Mouse (Mus musculus) brain, adult 2 months (tissue): Measurements from ENCODE around the gene Pkp4.

Experiments used
- DNase-seq: peaks from one replicate; pipeline ENCODE4 v3.0.0; 2011; ENCODE audit warnings: low read depth, low spot score

Pkp4 gene

GRCm38 (mm10) chr2:59271835-59272234 is 111.2 kb downstream of the Pkp4 start:
- peak; percentile 62 for DNase-seq

GRCm38 (mm10) chr2:59272713-59273112 is 112.1 kb downstream of the Pkp4 start:
- DNase-seq, result peak; percentile 53

GRCm38 (mm10) chr2:59280914-59281562 is 120.4 kb downstream of the Pkp4 start:
- DNase-seq, result no peak

DNA sequence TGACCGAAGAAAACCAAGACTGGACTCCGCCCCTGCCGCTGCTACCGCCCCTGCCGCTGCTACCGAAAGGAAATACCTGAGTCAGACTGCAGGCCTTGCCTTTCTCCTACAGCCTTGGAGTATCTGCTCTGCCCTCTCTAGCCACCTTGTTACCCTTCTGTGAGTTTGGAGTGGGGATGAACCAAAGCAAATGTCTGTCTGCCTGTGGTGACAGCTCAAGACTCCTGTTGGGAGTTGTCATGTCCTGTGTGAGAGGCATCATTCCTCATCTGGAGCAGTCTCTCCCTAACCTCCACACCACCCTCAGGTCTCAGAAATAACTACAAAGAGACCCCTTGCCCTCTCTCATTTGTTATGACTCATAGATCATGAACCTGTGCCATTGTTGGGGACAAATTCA is 122.3 kb downstream of the Pkp4 start:
- DNase-seq, result no peak

DNA sequence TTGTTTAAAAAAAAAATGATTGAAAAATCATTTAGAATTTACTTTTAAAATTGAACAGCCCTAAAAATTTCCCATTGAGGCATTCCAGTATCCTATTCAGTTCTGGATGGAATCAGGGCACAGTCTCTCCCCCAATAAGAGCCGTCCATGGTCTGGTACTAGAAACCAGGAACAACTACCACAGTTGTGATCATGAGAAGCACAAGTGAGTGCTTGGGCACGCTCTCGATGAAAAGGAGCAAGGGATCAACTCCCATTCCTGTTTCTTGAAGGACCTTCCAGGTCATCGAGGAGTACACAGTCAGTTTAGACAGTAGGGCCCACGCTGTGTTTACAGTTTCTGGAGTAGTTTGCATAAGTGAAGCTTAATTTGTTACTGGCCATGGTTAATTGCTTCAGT is 123.6 kb downstream of the Pkp4 start:
- DNase-seq, result no peak

DNA sequence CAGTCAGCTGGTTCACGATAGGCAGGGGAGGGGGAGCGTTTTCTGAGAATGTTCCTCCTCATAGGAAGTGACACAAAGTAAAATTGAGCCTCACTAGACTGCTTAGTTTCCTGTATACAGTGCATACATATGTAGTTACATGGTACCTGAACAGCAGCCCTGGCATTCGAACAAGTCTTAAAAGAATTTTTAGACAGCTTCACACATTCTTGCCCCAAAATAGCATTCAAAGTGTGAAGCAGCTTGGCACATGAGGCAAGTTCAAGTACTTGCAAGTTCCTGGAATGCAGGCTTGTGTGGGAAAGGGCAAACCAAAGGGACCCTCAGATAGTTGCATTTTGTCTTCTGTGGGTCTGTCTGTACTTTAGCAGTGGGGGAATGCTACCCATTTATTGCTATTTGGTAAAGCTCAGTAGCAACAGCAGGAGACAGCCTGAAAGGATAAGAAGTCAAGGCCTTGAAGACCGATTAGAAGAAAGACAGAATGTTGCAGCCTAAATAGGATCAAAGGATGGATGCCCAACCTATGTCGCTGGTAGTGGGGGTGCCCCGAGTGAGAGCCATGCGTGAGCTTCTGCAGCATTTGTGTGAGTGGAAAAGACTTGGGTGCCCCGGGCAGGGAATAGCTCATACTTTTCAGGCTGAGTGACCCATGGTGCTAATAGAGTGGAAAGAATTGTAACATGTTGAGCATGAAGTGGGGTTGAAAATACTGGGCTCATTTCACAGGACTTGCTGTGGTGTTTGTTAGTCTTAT is 124.3 kb downstream of the Pkp4 start:
- DNase-seq, result no peak

DNA sequence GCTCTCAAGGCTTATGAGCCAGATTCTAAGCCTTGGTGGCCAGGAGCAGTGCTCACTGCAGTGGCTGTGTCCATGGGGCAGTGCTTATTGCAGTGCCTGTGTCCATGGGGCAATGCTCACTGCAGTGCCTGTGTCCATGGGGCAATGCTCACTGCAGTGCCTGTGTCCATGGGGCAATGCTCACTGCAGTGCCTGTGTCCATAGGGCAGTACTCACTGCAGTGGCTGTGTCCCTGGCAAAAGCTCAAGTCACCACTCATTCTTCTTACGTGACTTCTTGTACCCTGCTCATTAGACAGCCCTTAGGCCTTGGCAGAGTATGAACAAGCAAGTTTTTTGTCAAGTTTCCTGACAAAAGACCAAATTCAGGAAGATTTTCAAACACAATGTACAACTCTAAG is 124.9 kb downstream of the Pkp4 start:
- no peak for DNase-seq

GRCm38 (mm10) chr2:59286247-59286646 is 125.6 kb downstream of the Pkp4 start:
- peak; percentile 94 for DNase-seq

DNA sequence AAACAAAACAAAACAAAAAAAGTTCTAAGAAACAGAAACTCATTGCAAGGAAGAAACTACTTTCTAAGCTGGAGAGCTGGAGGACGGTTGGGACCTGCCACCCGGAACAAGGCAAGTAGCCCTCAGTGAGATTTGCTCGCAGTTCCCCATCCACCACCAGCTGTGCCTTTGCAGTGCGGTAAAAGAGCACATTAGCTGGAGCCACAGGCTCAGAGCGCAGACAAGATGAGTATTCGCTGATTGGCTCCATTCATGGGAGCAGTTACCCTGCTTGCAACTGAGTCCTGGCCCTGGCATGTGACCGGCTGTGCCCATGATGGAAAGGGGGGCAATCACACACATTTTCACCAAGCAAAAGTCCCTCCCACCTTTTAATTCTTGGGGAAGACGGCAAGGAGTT is 127.0 kb downstream of the Pkp4 start:
- no peak for DNase-seq

DNA sequence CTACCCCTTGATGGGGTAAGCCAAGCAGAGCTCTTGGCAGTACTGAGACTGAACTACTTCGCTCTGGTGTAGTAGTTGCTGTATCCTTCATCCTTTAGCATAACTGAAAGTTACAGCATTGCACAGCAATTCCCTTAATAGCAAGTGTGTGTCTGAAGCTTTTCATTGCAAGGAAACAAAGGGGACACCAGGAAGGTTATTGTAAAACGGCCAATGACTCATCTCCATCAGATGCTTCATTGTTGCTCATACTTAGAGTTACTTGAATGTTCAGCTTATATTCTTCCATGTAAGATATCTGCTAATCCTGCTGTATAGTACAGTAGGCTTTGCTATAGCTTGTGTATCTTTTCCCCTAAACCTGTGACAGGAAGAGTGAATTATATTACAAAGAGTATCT is 128.8 kb downstream of the Pkp4 start:
- DNase-seq, result no peak

GRCm38 (mm10) chr2:59290391-59290790 is 129.7 kb downstream of the Pkp4 start:
- DNase-seq, result no peak

DNA sequence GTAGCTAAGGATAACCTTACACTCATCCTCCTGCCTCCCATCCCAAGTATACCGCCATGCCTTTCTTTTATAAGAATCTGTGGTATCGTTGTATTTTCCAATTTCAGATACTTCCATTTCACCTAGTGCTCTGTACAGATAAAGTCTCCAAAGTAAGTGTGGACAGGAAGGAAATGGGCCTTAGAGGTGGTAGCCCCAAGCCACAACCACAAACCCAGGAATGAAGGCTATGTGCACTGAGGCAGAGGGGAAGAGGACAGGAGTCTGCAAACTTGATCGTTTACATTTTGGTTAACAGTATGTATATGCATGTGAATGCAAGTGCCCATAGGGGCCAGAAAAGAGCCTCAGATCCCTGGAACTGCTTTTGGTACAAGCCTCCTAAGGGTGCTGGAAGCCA is 139.2 kb downstream of the Pkp4 start:
- no peak for DNase-seq

- DNase-seq, result peak; percentile 79
Measured at GRCm38 (mm10) chr2:59301671-59302070, 141.0 kb downstream of the Pkp4 start.

DNA sequence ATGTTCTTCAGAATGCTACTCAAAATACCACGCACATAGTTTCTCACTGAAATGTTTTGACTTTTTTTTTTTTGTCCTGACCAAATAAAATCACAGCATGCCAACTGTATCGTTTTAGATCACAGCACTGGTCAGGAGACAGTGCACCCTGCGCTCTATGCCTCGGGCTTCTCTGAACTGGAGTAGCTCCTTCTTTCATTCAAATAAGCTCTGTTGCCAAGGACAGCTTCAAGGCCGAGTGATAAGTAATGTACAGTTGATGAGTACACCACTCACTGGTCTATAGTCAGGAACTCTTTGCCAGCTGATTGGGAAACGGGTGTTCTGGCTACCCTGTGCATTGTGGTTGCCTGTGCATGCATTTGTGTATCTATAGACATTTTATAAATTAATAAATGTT is 141.8 kb downstream of the Pkp4 start:
- no peak for DNase-seq

GRCm38 (mm10) chr2:59303530-59304063 is 142.9 kb downstream of the Pkp4 start:
- DNase-seq, result peak; percentile 32

DNA sequence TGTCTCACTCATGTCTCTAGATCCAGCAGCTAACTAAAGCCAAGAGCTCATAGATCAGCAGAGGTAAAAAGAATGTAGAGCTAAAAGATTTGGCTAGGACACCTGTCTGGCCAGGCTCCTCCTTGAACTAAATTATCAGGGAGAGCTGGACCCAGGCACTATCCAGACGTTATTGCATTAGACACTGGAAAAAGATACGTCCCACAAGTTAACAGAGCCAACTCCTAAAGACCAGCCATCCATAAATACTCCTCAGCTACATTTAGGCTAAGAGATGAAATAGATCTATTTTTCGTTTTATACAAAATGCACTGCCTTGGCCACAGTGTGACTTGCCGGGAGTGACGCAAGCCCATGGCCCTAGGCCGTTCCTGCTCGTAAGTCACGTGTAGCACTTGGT is 146.7 kb downstream of the Pkp4 start:
- no peak for DNase-seq

GRCm38 (mm10) chr2:59308055-59308454 is 147.4 kb downstream of the Pkp4 start:
- no peak for DNase-seq

GRCm38 (mm10) chr2:59313293-59313692 is 152.6 kb downstream of the Pkp4 start:
- peak; percentile 22 for DNase-seq

DNA sequence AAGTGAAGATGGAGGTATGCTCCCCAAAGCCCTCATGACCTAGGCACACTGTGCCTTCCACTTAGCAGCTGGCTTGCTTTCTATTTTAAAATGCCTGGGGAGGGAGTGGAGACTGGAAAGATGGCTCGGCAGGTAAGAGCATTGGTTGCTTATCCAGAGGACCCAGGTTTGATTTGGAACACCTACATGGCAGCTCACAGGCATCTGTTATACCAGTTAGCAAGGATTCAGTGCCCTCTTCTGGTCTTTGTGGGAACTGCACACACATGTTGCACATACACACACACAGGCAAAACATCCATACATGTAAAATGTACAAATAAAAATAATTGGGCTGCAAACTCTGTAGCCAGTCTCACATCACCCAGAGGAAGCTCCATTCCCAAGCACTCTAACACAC is 158.0 kb downstream of the Pkp4 start:
- DNase-seq, result no peak

GRCm38 (mm10) chr2:59327946-59328345 is 167.3 kb downstream of the Pkp4 start:
- DNase-seq, result no peak

DNA sequence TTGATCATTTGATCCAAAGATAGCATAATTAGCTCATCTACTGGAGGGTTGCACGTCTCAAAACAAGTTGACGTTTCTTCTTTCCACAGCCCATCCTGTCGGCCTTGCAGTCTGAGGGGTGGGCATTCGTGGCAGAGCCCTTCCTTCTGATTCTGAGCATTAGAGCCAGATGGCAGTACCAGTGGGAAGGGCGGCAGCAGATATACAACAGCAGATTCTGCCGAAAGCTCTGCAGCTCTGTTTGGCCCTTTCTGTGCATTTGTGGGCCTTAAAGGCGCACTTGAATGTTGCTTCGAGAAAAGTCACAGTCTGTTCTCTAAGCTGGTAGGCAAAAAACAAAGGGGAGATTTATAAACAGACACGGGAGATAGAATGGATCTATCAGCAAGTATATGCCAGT is 170.4 kb downstream of the Pkp4 start:
- DNase-seq, result peak; percentile 33

DNA sequence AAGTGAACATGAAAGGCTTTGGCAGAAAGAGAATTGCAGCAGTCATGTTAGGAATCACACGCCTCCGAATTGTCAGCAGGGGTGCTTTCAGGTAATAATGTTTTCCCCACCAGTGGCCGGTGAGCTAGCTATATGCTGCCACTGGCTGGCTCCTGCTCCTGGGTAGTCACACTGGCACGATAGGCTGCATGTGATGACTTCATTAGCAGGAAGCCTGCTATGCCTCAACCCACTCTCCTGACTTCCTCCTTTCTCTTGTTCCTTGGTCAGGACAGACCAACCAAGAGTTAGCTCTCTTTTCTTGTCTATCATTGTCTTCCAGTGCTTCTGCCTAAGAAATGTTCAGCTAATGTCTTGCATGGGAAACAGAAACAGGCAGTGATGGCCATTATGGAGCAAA is 171.9 kb downstream of the Pkp4 start:
- DNase-seq, result no peak

GRCm38 (mm10) chr2:59338501-59338900 is 177.9 kb downstream of the Pkp4 start:
- DNase-seq, result peak; percentile 33
